Mouse (Mus musculus): ENCODE data around the gene Epb41l4b. TPM values are rescaled to one million over a fixed set of nuclear protein-coding genes. Genes with fewer than 3 reads are reported as not detected.

Epb41l4b gene
- polyA plus RNA-seq, 1 experiment: 3.5 TPM

GRCm38 (mm10) chr4:57097411-57097810 lies 45.8 kb downstream of the Epb41l4b start:
- no peaks in the 10 kb centered on the region; the same call in 1 of the 2 replicates for H3K4me1 ChIP-seq (ENCODE audit: control insufficient read depth, insufficient read depth, low read length)
- no peak overlapping the region for H3K4me3 ChIP-seq (replicated peaks; ENCODE audit: control insufficient read depth, low read depth, low read length)
- TF ChIP-seq POLR2A (IDR thresholded peaks at IDR 0.05; ENCODE audit: borderline replicate concordance, control insufficient read depth, low read depth, low read length) (no peak), CTCF (IDR thresholded peaks at IDR 0.05; ENCODE audit: control insufficient read depth, insufficient read depth, low read length) (no peak)
- no peak overlapping the region for H3K27ac ChIP-seq (ENCODE audit: control insufficient read depth, insufficient read depth, low read depth, low read length, poor library complexity)
- 92% methylated on average over 4 of the region's 4 CpGs for WGBS

GRCm38 (mm10) chr4:57095569-57095968 lies 47.7 kb downstream of the Epb41l4b start:
- no peak overlapping the region for H3K27ac ChIP-seq (ENCODE audit: control insufficient read depth, insufficient read depth, low read depth, low read length, poor library complexity)
- no peak overlapping the region for H3K4me3 ChIP-seq (replicated peaks; ENCODE audit: control insufficient read depth, low read depth, low read length)
- H3K4me1 ChIP-seq (ENCODE audit: control insufficient read depth, insufficient read depth, low read length): no peaks in the 10 kb centered on the region
- no peak for TF ChIP-seq CTCF (IDR thresholded peaks at IDR 0.05; ENCODE audit: control insufficient read depth, insufficient read depth, low read length)

- Histone ChIP-seq H3K4me1 (ENCODE audit: control insufficient read depth, insufficient read depth, low read length) (no peaks in the 10 kb centered on the region), H3K4me3 (replicated peaks; ENCODE audit: control insufficient read depth, low read depth, low read length) (no peak overlapping the region), H3K27ac (ENCODE audit: control insufficient read depth, insufficient read depth, low read depth, low read length, poor library complexity) (peak overlapping the region; percentile 34; the same call in 1 of the 2 replicates)
- 45% methylated on average over 12 of the region's 12 CpGs for WGBS
- TF ChIP-seq CTCF (IDR thresholded peaks at IDR 0.05; ENCODE audit: control insufficient read depth, insufficient read depth, low read length): no peak
- no peak for TF ChIP-seq POLR2A (IDR thresholded peaks at IDR 0.05; ENCODE audit: borderline replicate concordance, control insufficient read depth, low read depth, low read length)
These were observed 51.9 kb downstream of the Epb41l4b start for GRCm38 (mm10) chr4:57091363-57091762.

GRCm38 (mm10) chr4:57088301-57088700 lies 54.9 kb downstream of the Epb41l4b start:
- Histone ChIP-seq H3K4me1 (ENCODE audit: control insufficient read depth, insufficient read depth, low read length) (no peaks in the 10 kb centered on the region), H3K27ac (ENCODE audit: control insufficient read depth, insufficient read depth, low read depth, low read length, poor library complexity) (no peak overlapping the region), H3K4me3 (replicated peaks; ENCODE audit: control insufficient read depth, low read depth, low read length) (no peak overlapping the region)
- TF ChIP-seq CTCF (IDR thresholded peaks at IDR 0.05; ENCODE audit: control insufficient read depth, insufficient read depth, low read length) (no peak), POLR2A (IDR thresholded peaks at IDR 0.05; ENCODE audit: borderline replicate concordance, control insufficient read depth, low read depth, low read length) (no peak)
- 82% methylated on average over 4 of the region's 4 CpGs for WGBS

- Histone ChIP-seq H3K4me3 (replicated peaks; ENCODE audit: control insufficient read depth, low read depth, low read length) (no peak overlapping the region), H3K4me1 (ENCODE audit: control insufficient read depth, insufficient read depth, low read length) (no peaks in the 10 kb centered on the region), H3K27ac (ENCODE audit: control insufficient read depth, insufficient read depth, low read depth, low read length, poor library complexity) (no peak overlapping the region)
- TF ChIP-seq CTCF (IDR thresholded peaks at IDR 0.05; ENCODE audit: control insufficient read depth, insufficient read depth, low read length) (no peak), POLR2A (IDR thresholded peaks at IDR 0.05; ENCODE audit: borderline replicate concordance, control insufficient read depth, low read depth, low read length) (no peak)
- WGBS: 79% methylated on average over 10 of the region's 10 CpGs
These were observed 57.4 kb downstream of the Epb41l4b start for GRCm38 (mm10) chr4:57085750-57086400.

- H3K4me3 ChIP-seq (replicated peaks; ENCODE audit: control insufficient read depth, low read depth, low read length): no peak overlapping the region
- 82% methylated on average over 11 of the region's 11 CpGs for WGBS
- H3K27ac ChIP-seq (ENCODE audit: control insufficient read depth, insufficient read depth, low read depth, low read length, poor library complexity): no peak overlapping the region
- TF ChIP-seq CTCF (IDR thresholded peaks at IDR 0.05; ENCODE audit: control insufficient read depth, insufficient read depth, low read length) (no peak), POLR2A (IDR thresholded peaks at IDR 0.05; ENCODE audit: borderline replicate concordance, control insufficient read depth, low read depth, low read length) (no peak)
- no peaks in the 10 kb centered on the region for H3K4me1 ChIP-seq (ENCODE audit: control insufficient read depth, insufficient read depth, low read length)
These were observed 59.6 kb downstream of the Epb41l4b start for GRCm38 (mm10) chr4:57083653-57084052.

GRCm38 (mm10) chr4:57082775-57083428 lies 60.3 kb downstream of the Epb41l4b start:
- H3K4me1 ChIP-seq (ENCODE audit: control insufficient read depth, insufficient read depth, low read length): no peaks in the 10 kb centered on the region
- no peak overlapping the region for H3K27ac ChIP-seq (ENCODE audit: control insufficient read depth, insufficient read depth, low read depth, low read length, poor library complexity)
- TF ChIP-seq POLR2A (IDR thresholded peaks at IDR 0.05; ENCODE audit: borderline replicate concordance, control insufficient read depth, low read depth, low read length) (no peak), CTCF (IDR thresholded peaks at IDR 0.05; ENCODE audit: control insufficient read depth, insufficient read depth, low read length) (no peak)
- WGBS: 29% methylated on average over 10 of the region's 10 CpGs
- H3K4me3 ChIP-seq (replicated peaks; ENCODE audit: control insufficient read depth, low read depth, low read length): no peak overlapping the region

- TF ChIP-seq CTCF (IDR thresholded peaks at IDR 0.05; ENCODE audit: control insufficient read depth, insufficient read depth, low read length): no peak
- TF ChIP-seq POLR2A (IDR thresholded peaks at IDR 0.05; ENCODE audit: borderline replicate concordance, control insufficient read depth, low read depth, low read length): no peak
- 58% methylated on average over 7 of the region's 7 CpGs for WGBS
- Histone ChIP-seq H3K4me3 (replicated peaks; ENCODE audit: control insufficient read depth, low read depth, low read length) (no peak overlapping the region), H3K27ac (ENCODE audit: control insufficient read depth, insufficient read depth, low read depth, low read length, poor library complexity) (no peak overlapping the region), H3K4me1 (ENCODE audit: control insufficient read depth, insufficient read depth, low read length) (no peaks in the 10 kb centered on the region)
These were observed 61.8 kb downstream of the Epb41l4b start for GRCm38 (mm10) chr4:57081463-57081862.

Measured in bone marrow, adult 2 months (tissue).